Mouse (Mus musculus) layer of hippocampus, adult 9-10 months (tissue): ENCODE measurements at regions not wholly inside any gene's neighbourhood (a gene's known extent, or its start where the extent isn't known, plus 50 kb on each side); places are given as distances from the start of the nearest gene placed in this dataset.

ENCODE experiments used
- DNase-seq: peaks from one replicate; pipeline ENCODE4 v3.0.0; 2022; ENCODE audit warnings: low spot score

GRCm38 (mm10) chr5:52092273-52092672 lies 98.0 kb downstream of the Dhx15 start:
- no peak for DNase-seq

GRCm38 (mm10) chr5:52088131-52088530 lies 102.2 kb downstream of the Dhx15 start:
- no peak for DNase-seq

- DNase-seq: no peak
These were observed 103.4 kb downstream of the Dhx15 start for GRCm38 (mm10) chr5:52086766-52087429.

DNA sequence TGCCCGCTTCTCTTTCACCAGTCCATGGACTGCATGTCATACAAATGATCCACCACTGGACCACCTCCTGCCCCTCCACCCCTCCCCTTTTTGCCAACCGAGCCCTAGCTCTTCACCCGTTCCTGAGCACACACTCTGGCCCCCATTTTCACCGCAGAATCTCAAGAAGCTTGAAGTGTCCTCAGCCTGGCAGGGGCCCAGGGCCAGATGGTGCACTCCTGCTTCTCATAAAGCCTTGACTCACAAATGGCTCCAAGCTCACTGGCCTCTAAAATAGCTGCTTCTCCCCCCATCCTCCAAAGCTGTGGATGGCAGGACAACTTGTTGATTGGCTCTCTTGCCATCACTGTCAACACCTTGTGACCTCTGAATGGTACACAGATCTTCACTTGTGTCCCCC lies 110.0 kb downstream of the Dhx15 start:
- no peak for DNase-seq

DNA sequence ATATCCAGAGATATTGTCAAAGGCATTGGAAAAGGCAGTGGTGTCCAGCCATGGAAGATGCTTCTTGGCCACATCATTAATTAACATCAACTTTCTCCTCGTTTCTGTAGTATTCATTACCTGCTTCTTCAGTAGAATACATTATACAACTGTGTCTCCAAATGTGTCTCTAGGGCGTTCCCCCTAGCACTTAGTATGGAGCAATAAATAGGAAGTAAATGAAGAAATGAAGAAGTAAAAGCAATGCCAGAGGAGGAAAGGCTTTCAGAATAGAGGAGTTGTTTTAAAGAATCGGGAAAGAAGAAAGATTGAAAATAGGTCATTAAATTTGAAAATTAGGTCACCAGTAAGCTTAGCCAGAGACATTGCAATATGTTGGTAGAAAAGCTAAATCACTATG lies 112.6 kb downstream of the Dhx15 start:
- DNase-seq: no peak

GRCm38 (mm10) chr5:52075096-52075495 lies 115.2 kb downstream of the Dhx15 start:
- no peak for DNase-seq

DNA sequence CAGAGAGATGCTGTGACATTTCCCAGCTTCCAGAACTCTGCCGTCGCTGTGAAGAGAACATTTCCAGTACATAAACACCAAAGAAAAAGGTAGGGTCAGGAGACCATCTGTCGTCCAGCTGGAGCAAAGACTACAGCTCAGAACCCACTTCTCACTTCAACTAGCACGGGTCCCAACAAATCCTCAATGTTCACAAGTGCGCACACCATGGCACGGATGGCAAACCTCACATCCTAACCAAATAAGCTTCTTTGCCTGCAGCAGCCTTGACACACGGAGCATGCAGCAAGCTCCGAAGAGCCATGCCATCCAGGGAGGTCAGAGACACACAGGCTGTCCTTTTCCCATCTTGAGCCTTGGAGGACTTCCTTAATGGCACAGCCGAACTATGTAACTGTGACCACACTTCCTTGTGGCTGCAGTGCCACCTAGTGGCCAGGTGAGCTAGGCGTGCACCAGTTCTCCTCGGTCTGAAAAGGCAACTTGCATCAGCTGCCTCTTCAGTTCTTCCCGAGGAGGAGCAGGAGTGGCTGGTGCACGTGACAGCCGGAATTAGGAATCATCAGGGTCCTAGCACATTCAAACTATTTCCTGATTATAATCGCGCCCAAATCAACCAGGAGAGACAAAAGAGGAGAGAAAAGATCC lies 125.4 kb downstream of the Dhx15 start:
- peak; percentile 40 for DNase-seq

DNA sequence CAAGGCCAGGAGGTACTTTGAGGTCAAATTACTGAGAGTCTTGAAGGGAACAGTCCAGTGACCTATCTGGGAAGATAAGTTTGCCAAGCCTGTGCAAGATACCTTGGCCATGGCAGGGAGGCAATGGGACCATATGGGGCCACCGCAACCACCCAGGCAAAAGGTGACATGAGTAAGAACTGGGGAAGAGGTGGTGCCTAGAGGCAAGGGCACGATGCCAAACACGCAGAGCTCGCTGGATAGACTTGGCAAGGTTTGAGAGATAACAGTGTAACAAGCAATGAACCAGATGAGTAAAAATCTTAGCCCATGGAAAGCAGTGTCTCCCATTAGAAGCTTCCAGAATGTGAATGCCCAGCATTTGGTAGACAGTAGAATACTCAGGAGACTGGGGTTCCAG lies 128.1 kb downstream of the Dhx15 start:
- no peak for DNase-seq

DNA sequence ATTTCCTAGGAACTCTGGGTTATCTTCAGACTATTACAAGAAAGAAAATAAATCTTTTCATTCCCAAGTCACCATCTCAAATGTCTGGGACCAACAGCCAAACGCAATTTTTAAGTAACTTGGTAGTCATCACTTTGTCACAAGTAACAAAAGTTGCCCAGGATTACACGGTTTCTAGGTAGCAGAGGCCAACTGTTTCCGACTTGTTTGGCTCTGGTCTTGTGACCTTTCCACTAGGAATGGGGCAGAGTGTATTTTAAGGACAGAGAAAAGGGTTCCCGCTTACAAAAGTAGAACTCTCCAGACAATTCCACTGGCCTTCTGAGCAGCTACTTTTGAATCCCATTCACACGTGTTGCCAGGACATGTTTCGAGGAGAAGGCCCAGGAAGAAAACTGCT lies 129.1 kb downstream of the Dhx15 start:
- DNase-seq: no peak

GRCm38 (mm10) chr5:52057261-52057660 lies 133.1 kb downstream of the Dhx15 start:
- DNase-seq: no peak

DNA sequence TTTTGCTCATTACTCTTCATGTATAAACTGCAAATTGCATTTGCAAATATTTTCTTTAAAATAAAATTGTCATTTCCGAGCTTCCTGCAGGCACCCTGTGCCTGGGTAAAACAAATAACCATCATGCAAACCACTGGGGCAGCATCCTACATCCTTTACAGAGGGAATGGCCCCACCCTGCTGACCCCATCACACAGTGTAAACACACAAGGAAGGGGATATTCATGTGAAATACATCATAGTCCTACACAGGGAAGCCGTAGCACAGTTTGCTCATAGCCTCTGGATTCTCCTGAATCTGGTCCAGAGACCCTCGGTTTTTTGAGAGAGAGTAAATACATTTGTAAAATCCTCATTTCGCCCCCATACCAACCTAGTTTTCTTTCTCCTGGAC lies 138.2 kb downstream of the Dhx15 start:
- DNase-seq: no peak

- no peak for DNase-seq
These were observed 138.8 kb downstream of the Dhx15 start for GRCm38 (mm10) chr5:52051383-52052071.

DNA sequence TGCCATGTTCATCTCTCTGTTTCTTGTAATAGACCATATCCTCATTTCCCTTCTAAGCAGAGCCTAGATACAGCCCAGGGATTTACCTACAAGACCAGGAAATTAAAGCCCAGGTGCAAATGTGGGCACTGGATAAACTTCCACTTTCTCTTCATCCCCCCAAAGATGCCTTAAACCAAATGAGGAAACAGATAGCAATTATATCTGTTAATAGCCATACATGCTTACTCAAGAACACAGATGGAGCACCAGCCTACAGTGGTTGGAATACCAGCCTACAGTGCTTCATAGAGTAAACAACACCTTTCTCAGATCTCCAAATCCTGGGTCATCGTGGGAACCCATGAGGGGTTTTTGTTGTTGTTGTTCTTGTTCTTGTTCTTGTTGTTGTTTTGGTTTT lies 141.5 kb downstream of the Dhx15 start:
- DNase-seq: no peak

- DNase-seq: no peak
These were observed 143.6 kb downstream of the Dhx15 start for GRCm38 (mm10) chr5:52046704-52047103.

- DNase-seq: no peak
These were observed 146.2 kb downstream of the Dhx15 start for GRCm38 (mm10) chr5:52044101-52044500.

DNA sequence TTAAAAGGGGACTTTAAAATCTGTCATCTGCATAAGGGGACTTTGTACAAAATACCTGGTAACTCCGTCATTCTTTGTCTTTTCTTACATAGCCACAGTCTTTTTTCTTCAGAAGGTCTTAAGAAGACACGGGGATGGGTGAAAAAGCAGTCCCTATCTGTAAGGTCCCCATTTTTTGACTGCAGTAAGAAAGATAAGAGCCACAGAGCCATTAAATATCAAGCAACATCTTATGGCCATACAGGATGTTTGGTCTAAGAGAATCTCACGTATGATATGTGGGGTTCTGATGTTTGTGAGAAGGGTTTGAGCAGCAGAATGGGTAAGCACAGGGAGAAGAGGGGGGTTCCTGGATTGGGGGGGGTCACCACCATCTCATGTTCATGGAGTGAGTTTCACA lies 148.9 kb downstream of the Dhx15 start:
- no peak for DNase-seq

DNA sequence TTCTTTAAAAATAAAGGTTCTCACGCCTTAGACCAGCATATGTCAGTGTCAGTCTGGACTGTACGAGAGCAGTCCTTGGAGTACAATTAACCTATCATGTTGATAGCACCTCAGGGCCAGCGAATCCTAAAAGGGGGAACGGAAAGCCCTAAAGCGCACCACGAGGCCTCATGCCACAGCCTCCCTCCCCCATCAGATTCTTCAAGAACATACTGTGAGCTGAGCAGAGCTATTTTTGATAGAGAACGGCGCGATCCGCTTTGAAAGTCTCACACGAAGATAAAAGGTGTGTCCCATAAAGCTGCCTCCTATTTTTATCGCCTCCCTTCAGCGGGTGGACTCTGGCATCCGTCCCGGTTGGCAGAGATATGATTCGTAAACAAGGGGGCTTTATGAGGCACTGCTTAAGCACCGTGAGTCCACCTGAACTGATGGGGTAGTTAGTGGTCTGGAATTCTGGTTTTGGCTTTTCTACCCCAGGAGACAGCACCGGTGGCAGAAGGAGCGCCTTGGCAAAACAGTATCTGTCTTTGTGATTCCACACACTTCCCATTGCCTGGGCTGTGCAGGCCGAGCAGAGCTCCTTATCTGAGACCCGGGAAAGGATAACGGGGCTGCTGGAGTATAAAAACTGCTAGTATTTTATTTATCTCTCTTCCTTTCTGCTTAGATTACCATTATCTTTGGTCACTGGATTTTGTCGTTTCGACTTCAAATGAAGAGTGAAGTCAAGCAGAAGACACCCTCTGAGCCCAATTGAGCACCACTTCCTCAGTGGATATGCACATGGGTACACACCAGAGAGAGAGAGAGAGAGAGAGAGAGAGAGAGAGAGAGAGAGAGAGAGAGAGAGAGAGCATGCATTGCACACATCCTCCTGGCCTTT lies 149.6 kb downstream of the Dhx15 start:
- DNase-seq: no peak

DNA sequence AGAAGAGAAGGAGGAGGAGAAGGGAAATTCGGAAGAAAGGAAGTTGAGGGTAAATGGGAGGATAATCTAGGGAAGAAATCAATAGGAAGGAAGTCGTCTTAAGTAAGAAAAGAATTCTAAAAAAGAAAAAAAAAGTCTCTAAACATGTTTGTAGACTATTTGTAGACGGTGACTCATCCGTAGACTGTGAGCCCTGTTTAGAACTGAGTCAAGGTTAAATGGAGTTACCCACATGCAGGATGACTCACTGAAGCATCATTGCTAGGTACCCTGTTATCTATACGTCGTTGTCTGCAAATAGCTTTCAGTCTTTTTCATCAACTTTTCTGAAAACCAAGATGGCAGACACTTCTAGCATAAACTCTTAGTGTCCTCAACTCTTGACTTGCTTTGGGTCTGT lies 155.0 kb downstream of the Dhx15 start:
- DNase-seq: no peak

GRCm38 (mm10) chr5:52027478-52027877 lies 162.8 kb downstream of the Dhx15 start:
- DNase-seq: no peak

DNA sequence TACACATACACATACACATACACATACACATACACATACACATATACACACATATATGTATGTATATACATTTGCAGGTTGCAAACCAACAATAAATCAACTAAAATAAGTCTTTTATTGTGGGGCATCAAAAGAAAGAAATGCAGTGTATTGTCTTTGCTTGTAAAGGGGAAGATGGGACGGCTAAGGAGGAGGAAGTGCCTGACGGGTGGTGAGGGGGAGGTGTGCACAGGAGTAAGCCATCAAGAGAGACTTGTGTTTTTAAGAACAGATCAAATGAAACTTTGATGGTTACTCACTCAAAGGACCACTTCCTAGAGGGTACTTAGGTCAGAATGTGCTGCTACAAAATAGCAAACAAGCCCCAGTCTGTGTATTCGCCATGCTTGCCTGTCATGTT lies 164.2 kb downstream of the Dhx15 start:
- DNase-seq: no peak

GRCm38 (mm10) chr5:52023212-52023611 lies 167.1 kb downstream of the Dhx15 start:
- DNase-seq: peak; percentile 55

GRCm38 (mm10) chr5:52016992-52017391 lies 173.3 kb downstream of the Dhx15 start:
- no peak for DNase-seq
